In genomic region chr4:41315173-41315572, GRCm38 (mm10) we compare ENCODE assay signal across 8 mouse cellular contexts. TPM values are rescaled to one million over a fixed set of nuclear protein-coding genes. Genes with fewer than 3 reads are reported as not detected.
DNase-seq lines count a peak whose midpoint lies in the region; ATAC-seq and TF ChIP-seq lines count a peak whose summit lies in the region.

No protein-coding gene starts in this region.

- 43% methylated on average over 8 of the region's 8 CpGs for WGBS in kidney, postnatal 0 days
- 62% methylated on average over 8 of the region's 8 CpGs for WGBS in hindbrain, embryonic 13.5 days
- 62% methylated on average over 8 of the region's 8 CpGs for WGBS in midbrain, embryonic 13.5 days

- H3K27ac ChIP-seq in kidney, postnatal 0 days, result peak overlapping the region; percentile 99
- peak overlapping the region; percentile 65 for H3K27ac ChIP-seq in cortical plate, adult 2 months (ENCODE audit: insufficient read depth, low read length)
- peak overlapping the region; percentile 97 for H3K27ac ChIP-seq in hindbrain, embryonic 13.5 days
- H3K27ac ChIP-seq in midbrain, embryonic 13.5 days, result peak overlapping the region; percentile 93

- H3K4me1 ChIP-seq in kidney, postnatal 0 days (replicated peaks; ENCODE audit: insufficient read depth, low read length), result peaks cover 5% of the 10 kb centered on the region; the same call in 1 of the 2 replicates
- peaks cover 9% of the 10 kb centered on the region for H3K4me1 ChIP-seq in cortical plate, adult 2 months (ENCODE audit: control insufficient read depth, insufficient read depth, low read length)
- peaks cover 28% of the 10 kb centered on the region for H3K4me1 ChIP-seq in hindbrain, embryonic 13.5 days (replicated peaks)
- H3K4me1 ChIP-seq in midbrain, embryonic 13.5 days (replicated peaks), result peaks cover 29% of the 10 kb centered on the region

- peaks cover 9% of the 10 kb centered on the region; the same call in 1 of the 2 replicates for H3K36me3 ChIP-seq in kidney, postnatal 0 days (ENCODE audit: insufficient read depth, low read length)
- peaks cover 20% of the 10 kb centered on the region for H3K36me3 ChIP-seq in hindbrain, embryonic 13.5 days
- peaks cover 19% of the 10 kb centered on the region for H3K36me3 ChIP-seq in midbrain, embryonic 13.5 days

- H3K9me3 ChIP-seq in kidney, postnatal 0 days (replicated peaks; ENCODE audit: low read length), result no peaks in the 10 kb centered on the region
- no peaks in the 10 kb centered on the region for H3K9me3 ChIP-seq in hindbrain, embryonic 13.5 days
- H3K9me3 ChIP-seq in midbrain, embryonic 13.5 days, result no peaks in the 10 kb centered on the region

- H3K27me3 ChIP-seq in kidney, postnatal 0 days (ENCODE audit: insufficient read depth, low read length), result no peaks in the 10 kb centered on the region
- no peaks in the 10 kb centered on the region for H3K27me3 ChIP-seq in hindbrain, embryonic 13.5 days
- H3K27me3 ChIP-seq in midbrain, embryonic 13.5 days, result no peaks in the 10 kb centered on the region

- DNase-seq in kidney, postnatal 0 days (ENCODE audit: low spot score), result peak; percentile 24
- no peak for DNase-seq in kidney, adult 18-20 months
- no peak for DNase-seq in cerebellum, adult 8-10 months
- no peak for DNase-seq in adipocyte (ENCODE audit: low spot score)
- DNase-seq in gastrocnemius, postnatal 4 days (ENCODE audit: low spot score in 2 of 2), result no peak

- no peak for TF ChIP-seq CTCF in kidney, postnatal 0 days (IDR thresholded peaks at IDR 0.05; ENCODE audit: low read depth)
- TF ChIP-seq CTCF in cortical plate, adult 2 months (IDR thresholded peaks at IDR 0.05; ENCODE audit: extremely low read depth, insufficient read depth, low read length), result no peak

- no peak for TF ChIP-seq POLR2A in cortical plate, adult 2 months (IDR thresholded peaks at IDR 0.05; ENCODE audit: extremely low read depth, insufficient read depth, low read length)

- H3K4me2 ChIP-seq in kidney, postnatal 0 days (ENCODE audit: low read length), result peak overlapping the region; percentile 79
- H3K4me2 ChIP-seq in hindbrain, embryonic 13.5 days, result peak overlapping the region; percentile 93
- peak overlapping the region; percentile 85 for H3K4me2 ChIP-seq in midbrain, embryonic 13.5 days (replicated peaks)

- H3K9ac ChIP-seq in kidney, postnatal 0 days (ENCODE audit: low read depth, low read length), result peak overlapping the region; percentile 28; the same call in 1 of the 2 replicates
- peak overlapping the region; percentile 97 for H3K9ac ChIP-seq in hindbrain, embryonic 13.5 days
- peak overlapping the region; percentile 98 for H3K9ac ChIP-seq in midbrain, embryonic 13.5 days (replicated peaks)

- ATAC-seq in kidney, postnatal 0 days (replicated peaks; ENCODE audit: low FRiP score, low read depth), result no peak; the same call in 1 of the 2 replicates
- ATAC-seq in hindbrain, embryonic 13.5 days (ENCODE audit: low FRiP score), result peak; percentile 29
- peak; percentile 17 for ATAC-seq in midbrain, embryonic 13.5 days

- H3K4me3 ChIP-seq in kidney, postnatal 0 days (replicated peaks; ENCODE audit: low read depth, low read length), result peak overlapping the region; percentile 84
- H3K4me3 ChIP-seq in cortical plate, adult 2 months (ENCODE audit: insufficient read depth, low read length), result peak overlapping the region; percentile 80
- H3K4me3 ChIP-seq in hindbrain, embryonic 13.5 days, result peak overlapping the region; percentile 99
- peak overlapping the region; percentile 100 for H3K4me3 ChIP-seq in midbrain, embryonic 13.5 days (replicated peaks)

RNA-seq across cellular contexts. Expression of gene Dcaf12, which starts 0.5 kb away (rescaled TPM):
- 49.8 and 55.4 TPM in 2 replicates for polyA plus RNA-seq in kidney, postnatal 0 days (2015; fragmentation: Nextera tagmentation; extraction: Ambion mirVana)
- 33.1 and 34.1 TPM in 2 replicates for polyA plus RNA-seq in cortical plate, adult 2 months (2012; rRNA removed)
- polyA plus RNA-seq in hindbrain, embryonic 13.5 days (2015; fragmentation: Nextera tagmentation; extraction: Ambion mirVana), result 81.7 and 82.6 TPM in 2 replicates
- 80.1 and 81.0 TPM in 2 replicates for polyA plus RNA-seq in midbrain, embryonic 13.5 days (2015; fragmentation: Nextera tagmentation; extraction: Ambion mirVana)
- total RNA-seq in gastrocnemius, postnatal 4 days (2021), result 10 to 100 TPM; 36.1 to 38.0 TPM

RNA-seq across cellular contexts. Expression of gene Ubap1, which starts 33.6 kb away (rescaled TPM):
- 53.7 and 54.8 TPM in 2 replicates for polyA plus RNA-seq in kidney, postnatal 0 days (2015; fragmentation: Nextera tagmentation; extraction: Ambion mirVana)
- 44.0 and 47.7 TPM in 2 replicates for polyA plus RNA-seq in cortical plate, adult 2 months (2012; rRNA removed)
- polyA plus RNA-seq in hindbrain, embryonic 13.5 days (2015; fragmentation: Nextera tagmentation; extraction: Ambion mirVana), result 70.4 and 71.8 TPM in 2 replicates
- polyA plus RNA-seq in midbrain, embryonic 13.5 days (2015; fragmentation: Nextera tagmentation; extraction: Ambion mirVana), result 74.5 and 76.9 TPM in 2 replicates
- total RNA-seq in gastrocnemius, postnatal 4 days (2021), result 10 to 100 TPM; 41.2 to 46.0 TPM

RNA-seq across cellular contexts. Expression of gene Ubap2, which starts 40.2 kb away (rescaled TPM):
- 37.6 and 44.4 TPM in 2 replicates for polyA plus RNA-seq in kidney, postnatal 0 days (2015; fragmentation: Nextera tagmentation; extraction: Ambion mirVana)
- 21.8 and 26.2 TPM in 2 replicates for polyA plus RNA-seq in cortical plate, adult 2 months (2012; rRNA removed)
- 51.1 and 53.1 TPM in 2 replicates for polyA plus RNA-seq in hindbrain, embryonic 13.5 days (2015; fragmentation: Nextera tagmentation; extraction: Ambion mirVana)
- 57.0 and 59.7 TPM in 2 replicates for polyA plus RNA-seq in midbrain, embryonic 13.5 days (2015; fragmentation: Nextera tagmentation; extraction: Ambion mirVana)
- 100 to 1,000 TPM; 127 to 136 TPM for total RNA-seq in gastrocnemius, postnatal 4 days (2021)

Comparison
In these comparisons a context has a peak if more than half of its experiments do, and no peak if none do; other contexts are left out.
1. H3K9ac ChIP-seq: peak in every context shown above with its lines; median percentile 98 in midbrain, embryonic 13.5 days; 97 in hindbrain, embryonic 13.5 days; 28 in kidney, postnatal 0 days.